Mouse (Mus musculus) adrenal gland, postnatal 4 days (tissue): ENCODE data around the gene Deup1. TPM values are rescaled to one million over a fixed set of nuclear protein-coding genes. Genes with fewer than 3 reads are reported as not detected.
"Not testable (repeated sequence)": the region's sequence is repeated elsewhere in the genome, so short reads cannot be mapped to it uniquely, and the experiment has no call there.

Experiments
- DNase-seq, 2 experiments: peaks; one replicate each; pipeline ENCODE4 v3.0.0; 2021 to 2022; ENCODE audit warnings: low spot score in 2 of 2, mixed read lengths in 2 of 2
- total RNA-seq, 2 experiments: library from RNA; stranded (reverse); gene quantifications; 2 replicates each; pipeline ENCODE4 v1.2.3; 2021

The Deup1 gene
- total RNA-seq, 2 experiments from 2014 or later: 0.25 to 0.48 TPM

- DNase-seq: no peak
Measured at GRCm38 (mm10) chr9:15594148-15594547, 33.6 kb downstream of the Deup1 start.

- DNase-seq: no peak
Measured at GRCm38 (mm10) chr9:15587157-15587854, 40.4 kb downstream of the Deup1 start.

GRCm38 (mm10) chr9:15585956-15586355 is 41.8 kb downstream of the Deup1 start:
- no peak for DNase-seq

- no peak for DNase-seq
Measured at GRCm38 (mm10) chr9:15584209-15584608, 43.5 kb downstream of the Deup1 start.

- DNase-seq: no peak
Measured at GRCm38 (mm10) chr9:15582026-15582425, 45.7 kb downstream of the Deup1 start.

GRCm38 (mm10) chr9:15580176-15580575 is 47.6 kb downstream of the Deup1 start:
- DNase-seq: no peak

- DNase-seq: no peak
Measured at GRCm38 (mm10) chr9:15578946-15579345, 48.8 kb downstream of the Deup1 start.

- DNase-seq: no peak
Measured at GRCm38 (mm10) chr9:15578427-15578826, 49.3 kb downstream of the Deup1 start.

- no peak for DNase-seq
Measured at GRCm38 (mm10) chr9:15574750-15575454, 52.8 kb downstream of the Deup1 start.

GRCm38 (mm10) chr9:15562353-15562752 is 65.4 kb downstream of the Deup1 start:
- no peak for DNase-seq

- DNase-seq: no peak
Measured at GRCm38 (mm10) chr9:15560451-15560850, 67.3 kb downstream of the Deup1 start.

GRCm38 (mm10) chr9:15553322-15553721 is 74.4 kb downstream of the Deup1 start:
- DNase-seq: no peak

- DNase-seq: no peak
Measured at GRCm38 (mm10) chr9:15551933-15552851, 75.5 kb downstream of the Deup1 start.

GRCm38 (mm10) chr9:15551073-15551472 is 76.7 kb downstream of the Deup1 start:
- not testable (repeated sequence) for DNase-seq

- no peak for DNase-seq
Measured at GRCm38 (mm10) chr9:15550461-15550961, 77.2 kb downstream of the Deup1 start.

- DNase-seq: no peak
Measured at GRCm38 (mm10) chr9:15541735-15542354, 85.9 kb downstream of the Deup1 start.

GRCm38 (mm10) chr9:15538979-15539533 is 88.7 kb downstream of the Deup1 start:
- DNase-seq: no peak

- DNase-seq: no peak
Measured at GRCm38 (mm10) chr9:15537455-15538048, 90.2 kb downstream of the Deup1 start.

GRCm38 (mm10) chr9:15536861-15537426 is 90.8 kb downstream of the Deup1 start:
- no peak for DNase-seq

GRCm38 (mm10) chr9:15535418-15535817 is 92.3 kb downstream of the Deup1 start:
- DNase-seq: no peak
